Mouse (Mus musculus): ENCODE results near the gene Dusp2. TPM values are rescaled to one million over a fixed set of nuclear protein-coding genes. Genes with fewer than 3 reads are reported as not detected.

The Dusp2 gene
- polyA plus RNA-seq, 1 experiment from 2014 or later, result 3.2 TPM

GRCm38 (mm10) chr2:127338833-127339232 is 2.9 kb downstream of the Dusp2 start:
- 73% methylated on average over 4 of the region's 4 CpGs for WGBS
- Histone ChIP-seq H3K4me1 (ENCODE audit: control insufficient read depth, insufficient read depth, low read length) (no peaks in the 10 kb centered on the region), H3K36me3 (ENCODE audit: control insufficient read depth, insufficient read depth, low read length) (no peaks in the 10 kb centered on the region)

DNA sequence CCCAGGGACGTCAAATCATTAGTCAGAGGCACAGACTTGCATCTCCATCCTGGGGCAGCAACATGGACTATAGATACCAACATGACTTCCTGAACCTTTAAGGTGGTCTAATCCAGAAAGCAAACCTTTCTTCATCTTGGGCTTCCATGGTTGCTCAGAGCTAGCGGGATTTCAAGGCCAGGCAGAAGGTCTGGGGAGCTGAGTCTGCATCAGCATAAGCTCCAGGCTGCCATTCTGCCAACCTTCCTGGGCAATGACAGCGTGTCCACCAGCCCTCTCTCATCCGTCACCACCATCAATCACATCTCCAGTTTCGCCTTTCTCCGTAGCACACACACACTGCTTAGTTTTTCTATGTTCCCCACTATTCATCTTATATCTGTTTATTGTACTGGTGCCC is 3.3 kb downstream of the Dusp2 start:
- 66% methylated on average over 6 of the region's 6 CpGs for WGBS
- ATAC-seq (ENCODE audit: insufficient number of reproducible peaks, insufficient read depth, low FRiP score, low read depth), result no peak
- no peak overlapping the region for H3K27ac ChIP-seq (ENCODE audit: low read length)
- H3K4me2 ChIP-seq (replicated peaks; ENCODE audit: low read depth, low read length), result no peak overlapping the region
- no peaks in the 10 kb centered on the region for H3K4me1 ChIP-seq (ENCODE audit: control insufficient read depth, insufficient read depth, low read length)
- H3K9me3 ChIP-seq (ENCODE audit: control insufficient read depth, low read depth, low read length), result no peaks in the 10 kb centered on the region
- H3K4me3 ChIP-seq (ENCODE audit: low read depth, low read length), result no peak overlapping the region
- H3K27me3 ChIP-seq (ENCODE audit: control insufficient read depth, insufficient read depth, low read length), result peaks cover 6% of the 10 kb centered on the region; the same call in 1 of the 2 replicates
- H3K36me3 ChIP-seq (ENCODE audit: control insufficient read depth, insufficient read depth, low read length), result no peaks in the 10 kb centered on the region
- no peak overlapping the region for H3K9ac ChIP-seq (replicated peaks; ENCODE audit: low read depth, low read length)

More at GRCm38 (mm10) chr2:127338833-127339232, 2.9 kb downstream of the Dusp2 start:
- no peaks in the 10 kb centered on the region for H3K9me3 ChIP-seq (ENCODE audit: control insufficient read depth, low read depth, low read length)
- H3K9ac ChIP-seq (replicated peaks; ENCODE audit: low read depth, low read length), result no peak overlapping the region
- H3K27ac ChIP-seq (ENCODE audit: low read length), result no peak overlapping the region
- ATAC-seq (ENCODE audit: insufficient number of reproducible peaks, insufficient read depth, low FRiP score, low read depth), result no peak
- peaks cover 6% of the 10 kb centered on the region; the same call in 1 of the 2 replicates for H3K27me3 ChIP-seq (ENCODE audit: control insufficient read depth, insufficient read depth, low read length)
- H3K4me3 ChIP-seq (ENCODE audit: low read depth, low read length), result no peak overlapping the region
- H3K4me2 ChIP-seq (replicated peaks; ENCODE audit: low read depth, low read length), result no peak overlapping the region

DNA sequence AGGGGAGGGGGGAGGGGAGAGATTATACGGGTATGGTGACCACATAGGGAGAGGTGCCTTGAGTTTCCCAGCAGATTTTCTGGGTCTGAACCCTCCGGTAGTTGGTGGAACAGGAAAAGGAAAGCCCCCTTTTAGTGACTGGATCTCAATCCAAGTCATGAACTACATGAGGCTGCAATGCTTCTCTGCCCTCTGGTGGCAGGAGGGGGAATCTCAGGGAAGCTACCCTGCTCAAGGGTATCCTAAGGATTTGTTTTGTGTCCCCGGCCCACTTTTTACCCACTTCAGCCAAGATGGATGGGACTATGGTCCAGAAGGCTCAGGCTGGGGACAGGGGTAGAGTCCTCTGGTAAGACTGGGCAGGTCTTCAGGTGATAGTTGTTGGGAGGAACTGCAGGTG is 5.2 kb downstream of the Dusp2 start:
- Histone ChIP-seq H3K4me3 (ENCODE audit: low read depth, low read length) (no peak overlapping the region), H3K9ac (replicated peaks; ENCODE audit: low read depth, low read length) (no peak overlapping the region), H3K4me2 (replicated peaks; ENCODE audit: low read depth, low read length) (no peak overlapping the region), H3K4me1 (ENCODE audit: control insufficient read depth, insufficient read depth, low read length) (no peaks in the 10 kb centered on the region), H3K27me3 (ENCODE audit: control insufficient read depth, insufficient read depth, low read length) (peaks cover 6% of the 10 kb centered on the region; the same call in 1 of the 2 replicates), H3K36me3 (ENCODE audit: control insufficient read depth, insufficient read depth, low read length) (no peaks in the 10 kb centered on the region), H3K9me3 (ENCODE audit: control insufficient read depth, low read depth, low read length) (no peaks in the 10 kb centered on the region), H3K27ac (ENCODE audit: low read length) (no peak overlapping the region)
- no peak for ATAC-seq (ENCODE audit: insufficient number of reproducible peaks, insufficient read depth, low FRiP score, low read depth)
- WGBS, result 11% methylated on average over 3 of the region's 3 CpGs

DNA sequence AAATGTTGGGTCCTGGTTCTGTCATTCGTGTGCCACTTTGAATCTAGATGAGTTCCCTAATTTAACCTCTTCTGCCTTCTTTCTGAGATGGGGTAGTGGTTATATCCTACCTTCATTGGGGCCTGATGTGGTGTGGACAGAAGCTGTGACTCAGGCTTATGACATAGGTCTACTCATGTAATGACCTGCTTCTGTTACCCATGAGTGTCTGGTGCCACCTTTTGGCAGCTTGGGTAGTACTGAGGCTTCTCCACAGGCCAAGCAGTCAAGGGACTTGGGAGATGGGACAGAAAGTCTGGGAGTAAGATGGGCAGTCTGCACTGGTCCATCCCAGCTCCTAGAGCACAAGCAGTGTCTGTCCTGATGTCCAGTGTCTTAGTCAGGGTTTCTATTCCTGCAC is 10.4 kb downstream of the Dusp2 start:
- no peak overlapping the region for H3K27ac ChIP-seq (ENCODE audit: low read length)
- no peaks in the 10 kb centered on the region for H3K27me3 ChIP-seq (ENCODE audit: control insufficient read depth, insufficient read depth, low read length)
- H3K9me3 ChIP-seq (ENCODE audit: control insufficient read depth, low read depth, low read length), result no peaks in the 10 kb centered on the region
- no peak overlapping the region for H3K9ac ChIP-seq (replicated peaks; ENCODE audit: low read depth, low read length)
- no peak overlapping the region for H3K4me3 ChIP-seq (ENCODE audit: low read depth, low read length)
- no peak for ATAC-seq (ENCODE audit: insufficient number of reproducible peaks, insufficient read depth, low FRiP score, low read depth)
- 61% methylated on average over 1 of the region's 1 CpGs for WGBS
- no peaks in the 10 kb centered on the region for H3K4me1 ChIP-seq (ENCODE audit: control insufficient read depth, insufficient read depth, low read length)
- no peaks in the 10 kb centered on the region for H3K36me3 ChIP-seq (ENCODE audit: control insufficient read depth, insufficient read depth, low read length)
- no peak overlapping the region for H3K4me2 ChIP-seq (replicated peaks; ENCODE audit: low read depth, low read length)

DNA sequence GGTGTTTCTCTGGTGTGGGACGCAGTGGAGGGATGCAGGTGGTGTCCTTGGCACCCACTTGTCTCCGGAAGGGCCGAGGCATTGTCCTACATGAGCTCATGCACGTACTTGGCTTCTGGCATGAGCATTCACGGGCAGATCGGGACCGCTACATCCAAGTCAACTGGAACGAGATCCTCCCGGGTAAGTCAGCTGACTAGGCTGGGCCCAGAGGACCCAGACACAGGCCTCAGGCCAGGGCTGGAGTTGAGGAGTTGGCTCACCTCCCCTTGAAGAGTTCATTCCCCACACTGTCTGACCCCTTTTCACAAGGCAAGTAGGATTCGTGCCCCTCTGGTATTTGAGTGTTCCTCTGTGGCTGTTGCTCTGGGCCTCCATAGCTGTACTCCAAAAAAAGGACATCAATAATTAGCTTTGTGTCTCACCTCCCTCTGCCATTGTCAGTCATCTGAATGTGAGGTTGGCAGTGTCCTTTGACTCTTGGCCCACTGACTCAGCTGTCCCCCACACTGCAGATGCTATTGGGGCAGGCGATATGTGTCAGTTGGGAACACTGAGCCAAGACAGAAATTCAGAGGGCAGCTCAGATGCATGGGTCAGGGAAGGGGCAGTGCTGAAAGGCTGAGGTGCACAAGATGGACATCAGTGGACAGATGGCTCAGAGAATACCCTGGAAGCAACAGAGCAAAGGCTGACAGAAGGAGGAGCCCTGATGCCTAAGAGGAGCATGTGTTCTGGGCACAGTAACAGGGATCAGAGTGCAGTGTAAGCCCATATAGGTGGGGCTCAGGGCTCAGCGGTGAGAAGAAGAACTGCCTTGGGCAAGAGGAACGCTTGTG is 11.4 kb downstream of the Dusp2 start:
- WGBS, result 75% methylated on average over 13 of the region's 13 CpGs
- H3K4me1 ChIP-seq (ENCODE audit: control insufficient read depth, insufficient read depth, low read length), result no peaks in the 10 kb centered on the region
- no peak overlapping the region for H3K4me3 ChIP-seq (ENCODE audit: low read depth, low read length)
- H3K9me3 ChIP-seq (ENCODE audit: control insufficient read depth, low read depth, low read length), result no peaks in the 10 kb centered on the region
- ATAC-seq (ENCODE audit: insufficient number of reproducible peaks, insufficient read depth, low FRiP score, low read depth), result no peak
- H3K9ac ChIP-seq (replicated peaks; ENCODE audit: low read depth, low read length), result no peak overlapping the region
- no peak overlapping the region for H3K27ac ChIP-seq (ENCODE audit: low read length)
- no peaks in the 10 kb centered on the region for H3K27me3 ChIP-seq (ENCODE audit: control insufficient read depth, insufficient read depth, low read length)
- H3K4me2 ChIP-seq (replicated peaks; ENCODE audit: low read depth, low read length), result no peak overlapping the region
- no peaks in the 10 kb centered on the region for H3K36me3 ChIP-seq (ENCODE audit: control insufficient read depth, insufficient read depth, low read length)

GRCm38 (mm10) chr2:127353881-127354280 is 17.9 kb downstream of the Dusp2 start:
- Histone ChIP-seq H3K4me3 (ENCODE audit: low read depth, low read length) (no peak overlapping the region), H3K27me3 (ENCODE audit: control insufficient read depth, insufficient read depth, low read length) (no peaks in the 10 kb centered on the region), H3K9me3 (ENCODE audit: control insufficient read depth, low read depth, low read length) (no peaks in the 10 kb centered on the region), H3K4me2 (replicated peaks; ENCODE audit: low read depth, low read length) (no peak overlapping the region), H3K4me1 (ENCODE audit: control insufficient read depth, insufficient read depth, low read length) (no peaks in the 10 kb centered on the region), H3K27ac (ENCODE audit: low read length) (no peak overlapping the region), H3K36me3 (ENCODE audit: control insufficient read depth, insufficient read depth, low read length) (no peaks in the 10 kb centered on the region), H3K9ac (replicated peaks; ENCODE audit: low read depth, low read length) (no peak overlapping the region)
- ATAC-seq (ENCODE audit: insufficient number of reproducible peaks, insufficient read depth, low FRiP score, low read depth), result no peak
- 81% methylated on average over 4 of the region's 4 CpGs for WGBS

DNA sequence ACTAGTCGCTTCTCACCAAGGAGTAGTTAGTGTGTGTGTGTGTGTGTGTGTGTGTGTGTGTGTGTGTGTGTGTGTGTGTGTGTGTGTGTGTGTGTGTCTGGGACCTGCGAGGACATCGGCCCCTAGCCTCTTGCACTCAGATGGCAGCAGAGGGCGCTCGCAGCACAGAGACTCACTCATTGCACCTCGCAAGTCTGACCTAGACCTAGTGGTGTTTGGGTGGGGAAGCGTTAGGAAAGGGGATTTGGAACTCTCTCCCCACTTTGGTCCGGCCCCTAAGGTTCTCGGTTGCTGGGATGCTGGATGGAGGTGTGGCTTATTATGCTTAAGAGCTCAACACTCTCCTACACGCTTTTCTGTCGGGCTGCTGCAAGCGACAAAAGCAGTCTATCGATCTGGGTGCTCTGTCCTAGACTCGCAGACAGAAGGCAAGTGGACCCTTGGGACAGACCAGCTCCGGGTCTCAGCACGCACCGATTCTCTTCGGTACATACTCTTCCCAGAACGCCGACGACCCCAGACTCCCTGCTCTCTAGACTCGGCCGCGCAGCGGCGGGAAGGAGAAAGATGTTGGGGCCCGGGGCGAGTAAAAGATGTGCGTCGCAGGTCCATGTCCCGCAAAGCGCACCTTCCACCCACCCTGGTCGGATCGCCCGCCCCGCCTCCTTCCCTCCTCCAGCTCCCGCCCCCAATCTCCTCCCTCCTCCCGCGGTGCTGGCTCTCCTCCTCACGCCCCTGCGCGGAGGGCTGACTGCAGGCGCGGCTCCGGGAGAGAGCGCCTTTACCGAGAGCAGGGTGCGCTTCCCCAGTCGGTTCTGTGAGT is 26.7 kb downstream of the Dusp2 start, which contains the start of gene Adra2b:
TSS of gene Adra2b (plus strand) at position 750 of the 823 bp plus-strand sequence.
- Histone ChIP-seq H3K4me2 (replicated peaks; ENCODE audit: low read depth, low read length) (peak within 1 kb of the TSS; percentile 65), H3K9me3 (ENCODE audit: control insufficient read depth, low read depth, low read length) (no peaks in the 10 kb centered on the region), H3K27ac (ENCODE audit: low read length) (no peak within 1 kb of the TSS), H3K9ac (replicated peaks; ENCODE audit: low read depth, low read length) (no peak within 1 kb of the TSS), H3K27me3 (ENCODE audit: control insufficient read depth, insufficient read depth, low read length) (peaks cover 23% of the 10 kb centered on the region), H3K4me3 (ENCODE audit: low read depth, low read length) (peak within 1 kb of the TSS; percentile 37), H3K4me1 (ENCODE audit: control insufficient read depth, insufficient read depth, low read length) (peaks cover 10% of the 10 kb centered on the region; the same call in 1 of the 2 replicates), H3K36me3 (ENCODE audit: control insufficient read depth, insufficient read depth, low read length) (no peaks in the 10 kb centered on the region)
- 1% methylated on average over 48 of the region's 49 CpGs for WGBS
- peak; percentile 80 for ATAC-seq (ENCODE audit: insufficient number of reproducible peaks, insufficient read depth, low FRiP score, low read depth)

DNA sequence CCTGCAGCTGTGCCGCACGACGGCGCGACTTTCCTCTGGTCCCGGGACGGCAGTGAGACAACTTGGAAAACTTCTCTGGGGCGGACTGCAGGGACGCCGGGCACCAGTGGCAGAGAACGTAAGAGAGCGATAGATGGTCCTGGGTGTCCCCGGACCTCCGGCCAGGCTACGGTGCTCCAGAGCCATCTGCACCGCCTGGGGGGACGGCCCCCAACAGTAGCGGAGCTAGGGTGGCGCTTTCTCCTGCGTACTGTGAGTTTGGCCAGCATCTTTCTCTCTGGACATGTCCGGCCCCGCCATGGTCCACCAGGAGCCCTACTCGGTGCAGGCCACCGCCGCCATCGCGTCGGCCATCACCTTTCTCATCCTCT is 27.3 kb downstream of the Dusp2 start:
- no peaks in the 10 kb centered on the region for H3K36me3 ChIP-seq (ENCODE audit: control insufficient read depth, insufficient read depth, low read length)
- peak overlapping the region; percentile 65 for H3K4me2 ChIP-seq (replicated peaks; ENCODE audit: low read depth, low read length)
- peaks cover 10% of the 10 kb centered on the region; the same call in 1 of the 2 replicates for H3K4me1 ChIP-seq (ENCODE audit: control insufficient read depth, insufficient read depth, low read length)
- H3K4me3 ChIP-seq (ENCODE audit: low read depth, low read length), result peak overlapping the region; percentile 37
- no peak overlapping the region for H3K9ac ChIP-seq (replicated peaks; ENCODE audit: low read depth, low read length)
- WGBS, result under 1% methylated on average over 28 of the region's 28 CpGs
- H3K27me3 ChIP-seq (ENCODE audit: control insufficient read depth, insufficient read depth, low read length), result peaks cover 23% of the 10 kb centered on the region
- H3K9me3 ChIP-seq (ENCODE audit: control insufficient read depth, low read depth, low read length), result no peaks in the 10 kb centered on the region
- 0 out of 2 replicates have a peak, but pooled peaks have one; percentile 5 for ATAC-seq (ENCODE audit: insufficient number of reproducible peaks, insufficient read depth, low FRiP score, low read depth)
- no peak overlapping the region for H3K27ac ChIP-seq (ENCODE audit: low read length)

Data from stomach, embryonic 14.5 days (tissue).